Mouse (Mus musculus): Measurements from ENCODE around the gene Sppl2b.
"Not testable (repeated sequence)": the region's sequence is repeated elsewhere in the genome, so short reads cannot be mapped to it uniquely, and the experiment has no call there.

Sppl2b gene

DNA sequence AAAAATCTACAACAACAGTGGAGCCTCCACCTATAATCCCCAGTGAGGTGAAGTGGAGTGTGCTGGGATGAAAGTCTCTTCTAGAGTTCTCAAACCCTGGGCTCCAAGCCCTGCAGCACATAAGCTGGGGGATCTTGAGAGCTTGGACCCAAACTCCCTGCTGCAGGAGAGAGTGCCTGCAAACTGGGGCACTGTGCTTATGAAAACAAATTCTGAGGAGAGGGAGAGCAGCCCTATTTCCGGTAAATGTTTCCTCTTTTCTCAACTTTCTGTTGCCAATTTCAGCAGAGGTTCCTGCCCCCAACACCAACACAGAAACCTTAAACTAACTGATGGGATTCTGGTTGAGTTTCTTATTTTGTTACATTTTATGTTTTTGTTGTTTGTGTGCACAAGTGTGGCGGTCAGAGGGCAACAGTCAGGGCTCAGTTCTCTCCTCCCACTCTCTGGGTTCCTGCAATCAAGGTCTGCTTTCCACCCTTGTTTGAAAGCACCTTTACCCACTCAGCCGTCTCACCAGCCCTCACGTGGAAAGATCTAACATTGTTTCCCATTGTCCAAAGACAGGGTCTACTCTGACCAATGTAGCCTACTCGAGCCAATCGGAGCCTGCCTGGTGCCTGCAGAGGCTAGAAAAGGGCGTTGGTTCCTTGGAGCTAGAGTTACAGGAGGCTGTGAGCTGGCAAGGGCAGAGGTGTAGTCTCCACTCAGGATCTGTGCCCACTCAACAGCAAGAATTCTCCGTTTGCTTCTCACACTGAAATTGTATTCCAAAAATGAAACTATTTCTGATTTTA lies 31.0 kb upstream of the Sppl2b start:
- no peak for DNase-seq (ENCODE audit: low spot score in 2 of 2)

DNA sequence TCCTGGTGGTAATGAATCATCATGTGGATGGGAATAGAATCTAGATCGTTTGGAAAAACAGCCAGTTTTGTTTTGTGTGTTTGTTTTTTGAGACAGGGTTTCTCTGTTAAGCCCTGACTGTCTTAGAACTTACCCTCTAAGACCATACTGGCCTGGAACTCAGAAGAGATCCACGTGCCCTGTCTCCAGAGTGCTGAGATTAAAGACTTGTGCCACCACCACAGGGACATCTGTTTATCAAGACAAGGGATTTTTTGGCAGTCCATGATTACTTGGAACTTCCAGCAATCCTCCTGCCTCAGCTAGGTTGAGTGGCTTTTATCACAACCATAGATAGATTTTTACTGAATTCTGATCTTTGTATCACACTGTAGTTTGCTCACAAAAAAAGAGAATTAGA lies 30.2 kb upstream of the Sppl2b start:
- no peak for DNase-seq (ENCODE audit: low spot score in 2 of 2)

DNA sequence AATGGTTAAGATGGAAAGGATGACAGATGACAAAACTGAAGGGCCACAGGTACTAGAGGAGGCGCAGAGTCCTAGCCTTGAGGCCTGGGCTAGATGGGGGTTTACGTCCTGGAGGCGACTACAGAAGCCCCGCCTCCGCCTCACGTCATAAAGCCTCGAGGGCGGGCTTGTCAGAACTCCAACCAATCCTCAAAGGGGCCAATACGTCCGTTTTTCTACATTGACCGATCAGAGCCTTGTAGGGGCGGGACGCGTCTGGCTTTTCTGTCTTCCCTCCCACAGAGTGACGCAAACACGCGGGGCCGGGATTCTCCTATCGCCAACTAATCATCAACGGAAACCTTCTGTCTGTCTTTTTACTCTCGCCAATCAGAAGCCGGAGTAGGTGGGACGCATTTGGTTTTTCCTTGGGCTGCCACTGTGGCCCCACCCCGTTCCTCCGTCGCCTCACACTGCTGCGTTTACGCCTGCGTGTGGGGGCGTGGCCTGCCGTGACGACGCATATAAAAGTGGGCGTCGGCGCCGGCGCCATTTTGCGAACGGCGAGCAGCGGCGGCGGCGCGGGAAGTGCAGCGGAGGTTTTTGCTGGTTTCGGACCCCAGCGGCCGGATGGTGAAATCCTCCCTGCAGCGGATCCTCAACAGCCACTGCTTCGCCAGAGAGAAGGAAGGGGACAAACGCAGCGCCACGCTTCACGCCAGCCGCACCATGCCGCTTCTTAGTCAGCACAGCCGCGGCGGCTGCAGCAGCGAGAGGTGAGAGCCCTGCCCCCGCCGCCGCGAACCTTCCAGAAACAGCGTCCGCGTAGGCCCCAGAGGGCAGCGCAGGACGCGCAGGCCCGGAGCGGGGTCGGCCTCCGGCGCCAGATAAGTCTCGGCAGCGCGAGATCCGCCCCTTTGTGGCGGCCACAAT lies 28.7 kb upstream of the Sppl2b start, which contains the start of gene Oaz1:
TSS of gene Oaz1 (plus strand) at position 506 of the 912 bp plus-strand sequence.
- peak; percentile 99 to 100 for DNase-seq (ENCODE audit: low spot score in 2 of 2)

DNA sequence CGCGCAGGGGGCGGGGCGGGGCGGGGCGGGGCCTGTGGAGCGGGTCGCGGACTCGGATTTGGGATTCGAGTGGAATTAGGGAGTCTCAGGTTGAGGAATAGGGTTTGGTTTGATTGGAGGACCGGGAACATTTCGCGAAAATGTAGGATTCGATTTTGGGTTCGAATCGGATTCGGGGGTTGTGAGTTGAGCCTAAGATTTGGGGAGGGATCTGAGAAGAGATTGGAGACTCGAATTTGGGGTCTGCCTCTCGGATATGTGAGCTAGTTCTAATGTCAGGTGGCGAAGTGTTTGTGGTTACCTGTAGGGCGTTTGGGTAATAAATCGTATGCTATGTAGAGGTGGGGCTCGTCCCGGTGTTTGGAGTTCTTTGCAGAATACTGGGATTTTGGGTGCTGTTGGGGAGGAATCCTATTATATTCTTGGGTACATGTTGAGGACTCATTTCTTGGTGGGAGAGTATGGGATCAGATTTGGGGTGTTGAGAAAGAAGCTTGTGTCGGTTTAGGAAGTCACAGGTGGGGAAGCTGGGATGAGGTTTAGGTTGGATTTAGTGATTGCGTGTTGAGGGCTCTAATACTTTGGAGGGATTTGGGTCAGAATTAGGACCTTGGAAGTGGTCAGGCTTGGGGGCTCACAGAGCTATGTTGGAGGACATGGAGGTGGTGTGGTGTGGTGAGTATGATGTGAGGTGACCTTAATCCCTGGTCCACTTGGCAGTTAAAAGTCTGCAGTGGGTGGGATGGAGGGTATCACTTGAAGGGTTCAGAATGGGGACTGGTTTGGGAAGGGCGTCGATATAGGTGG lies 27.8 kb upstream of the Sppl2b start:
- DNase-seq (ENCODE audit: low spot score in 2 of 2): no peak

DNA sequence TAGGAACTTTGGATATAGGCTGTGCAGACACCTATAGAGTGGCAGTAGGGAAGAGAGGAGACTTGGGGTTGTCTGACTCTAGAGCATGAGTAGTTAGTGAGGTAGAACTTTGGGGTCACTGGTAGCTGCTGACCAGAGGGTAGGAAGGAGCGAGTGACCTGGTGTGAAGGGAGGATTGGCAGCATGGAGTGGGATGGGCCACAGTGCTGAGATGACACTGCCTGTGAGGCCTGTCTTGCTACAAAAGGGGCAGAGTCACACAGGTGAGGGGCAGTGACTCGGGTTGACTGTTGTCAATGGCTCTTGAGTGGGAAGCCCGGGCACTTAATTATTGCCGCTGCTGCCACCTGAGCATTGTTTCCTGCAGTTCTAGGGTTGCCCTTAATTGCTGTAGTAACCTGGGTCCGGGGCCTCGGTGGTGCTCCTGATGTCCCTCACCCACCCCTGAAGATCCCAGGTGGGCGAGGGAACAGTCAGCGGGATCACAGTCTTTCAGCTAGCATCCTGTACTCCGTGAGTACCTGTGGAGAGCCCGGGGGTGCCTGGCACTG lies 27.1 kb upstream of the Sppl2b start:
- no peak for DNase-seq (ENCODE audit: low spot score in 2 of 2)

DNA sequence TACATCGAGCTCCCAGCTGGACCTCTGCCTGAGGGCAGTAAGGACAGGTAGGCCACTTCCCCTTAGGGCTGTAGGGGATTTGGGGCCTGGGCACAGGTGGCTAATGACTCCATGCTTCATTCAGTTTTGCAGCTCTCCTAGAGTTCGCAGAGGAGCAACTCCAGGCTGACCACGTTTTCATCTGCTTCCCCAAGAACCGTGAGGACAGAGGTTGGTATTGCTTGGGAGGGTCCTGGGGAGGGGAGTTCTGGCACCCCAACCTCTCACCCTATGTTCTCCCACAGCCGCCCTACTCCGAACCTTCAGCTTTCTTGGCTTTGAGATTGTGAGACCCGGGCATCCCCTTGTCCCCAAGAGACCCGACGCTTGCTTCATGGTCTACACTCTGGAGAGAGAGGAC lies 26.5 kb upstream of the Sppl2b start:
- DNase-seq (ENCODE audit: low spot score in 2 of 2): not testable (repeated sequence)

DNA sequence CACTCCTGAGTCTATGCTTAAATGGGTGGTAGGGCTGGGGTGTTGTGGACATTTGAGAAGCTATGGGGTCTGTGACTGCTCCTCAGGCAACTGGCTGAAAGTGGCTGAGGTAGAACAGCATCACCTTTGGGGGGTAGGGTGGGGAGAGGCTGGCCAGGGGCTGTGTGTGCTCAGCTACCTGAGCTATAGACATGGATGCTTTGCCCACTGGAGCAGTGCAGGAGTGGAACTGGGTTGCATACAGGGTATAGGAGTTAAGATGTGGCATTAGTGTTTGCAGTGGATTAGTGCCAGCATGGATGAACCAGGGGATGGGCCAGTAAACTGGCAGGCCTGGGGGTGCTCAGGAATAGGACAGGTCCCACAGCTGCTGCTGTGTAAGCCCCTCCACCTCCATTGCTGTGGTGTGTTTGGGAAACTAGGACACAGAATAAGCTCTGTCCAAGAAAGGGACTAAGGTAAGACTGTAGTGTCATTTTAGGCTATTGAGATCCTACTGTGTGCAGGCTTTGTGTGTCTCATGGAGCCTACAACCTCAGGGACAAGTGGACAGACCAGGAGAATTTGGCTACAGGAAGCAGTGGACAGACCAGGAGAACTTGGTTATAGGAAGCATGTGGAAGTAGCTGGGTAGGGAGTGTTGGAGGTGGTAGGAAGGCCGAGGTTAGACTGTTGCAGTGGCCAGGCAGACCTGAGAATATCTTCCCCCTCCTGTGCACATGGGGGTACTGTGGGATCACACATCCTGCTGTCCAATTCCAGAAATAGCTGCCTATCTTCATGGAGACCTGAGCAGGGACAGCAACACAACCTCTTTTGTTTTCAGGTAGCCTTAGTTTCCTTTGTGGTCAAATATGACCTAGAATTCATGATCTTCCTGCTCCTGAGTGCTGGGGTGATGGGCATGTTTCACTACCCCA lies 25.5 kb upstream of the Sppl2b start:
- no peak for DNase-seq (ENCODE audit: low spot score in 2 of 2)

DNA sequence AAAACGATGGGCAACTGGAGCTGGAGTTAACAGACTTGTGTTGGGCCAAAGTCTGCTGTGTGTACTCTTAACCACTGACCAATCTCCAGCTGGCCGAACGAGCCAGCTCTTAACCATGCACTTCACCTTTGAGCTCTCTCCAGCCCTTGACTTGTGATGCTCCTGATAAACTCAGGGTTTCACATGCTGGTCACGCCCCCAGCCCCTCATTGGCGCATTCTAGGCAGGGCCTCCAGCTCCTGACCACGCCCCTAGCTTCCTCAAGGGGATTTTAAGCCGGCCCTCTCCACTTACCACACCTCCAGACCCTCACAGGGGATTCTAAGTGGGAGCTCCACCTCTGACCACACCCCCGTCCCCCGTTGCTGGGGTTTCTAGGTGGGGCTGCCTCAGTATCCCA lies 23.9 kb upstream of the Sppl2b start:
- no peak for DNase-seq (ENCODE audit: low spot score in 2 of 2)

DNA sequence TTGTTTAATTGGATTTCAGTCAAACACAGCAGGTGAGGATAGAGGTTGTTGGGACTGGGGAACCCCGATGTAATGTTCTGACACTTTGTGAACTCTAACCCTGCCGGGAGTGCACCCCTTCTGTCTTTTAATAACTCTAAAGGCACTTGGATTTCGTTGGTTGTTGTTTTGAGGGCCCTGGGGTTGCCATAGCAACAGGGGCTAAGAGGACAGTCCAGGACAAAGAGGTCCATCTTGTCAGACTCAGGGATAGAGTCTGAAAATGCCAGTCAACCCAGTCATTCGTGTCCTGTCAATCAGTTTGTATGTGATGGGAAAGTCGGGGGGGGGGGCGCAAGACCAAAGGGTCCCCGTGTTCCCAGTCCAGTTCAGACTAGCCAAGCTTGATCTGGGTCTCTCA lies 22.3 kb upstream of the Sppl2b start:
- DNase-seq (ENCODE audit: low spot score in 2 of 2): no peak

DNA sequence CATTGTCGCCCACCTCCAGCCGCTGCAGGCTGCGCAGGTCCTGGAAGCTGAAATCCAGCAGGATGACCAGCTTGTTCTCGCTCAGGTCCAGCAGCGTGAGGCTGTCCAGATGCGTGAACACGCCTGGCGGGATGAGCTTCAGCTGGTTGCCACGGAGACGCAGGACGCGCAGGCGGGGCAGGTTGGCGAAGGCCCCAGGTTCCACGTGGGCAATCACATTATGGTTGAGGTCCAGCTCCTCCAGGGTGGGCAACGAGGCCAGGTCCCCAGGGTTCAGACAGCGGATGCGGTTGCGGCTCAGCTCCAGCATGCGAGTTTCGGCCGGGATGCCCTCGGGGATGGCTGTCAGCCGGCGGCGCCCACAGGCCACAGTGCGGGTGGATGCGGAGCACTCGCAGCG lies 19.5 kb upstream of the Sppl2b start:
- DNase-seq (ENCODE audit: low spot score in 2 of 2): no peak

DNA sequence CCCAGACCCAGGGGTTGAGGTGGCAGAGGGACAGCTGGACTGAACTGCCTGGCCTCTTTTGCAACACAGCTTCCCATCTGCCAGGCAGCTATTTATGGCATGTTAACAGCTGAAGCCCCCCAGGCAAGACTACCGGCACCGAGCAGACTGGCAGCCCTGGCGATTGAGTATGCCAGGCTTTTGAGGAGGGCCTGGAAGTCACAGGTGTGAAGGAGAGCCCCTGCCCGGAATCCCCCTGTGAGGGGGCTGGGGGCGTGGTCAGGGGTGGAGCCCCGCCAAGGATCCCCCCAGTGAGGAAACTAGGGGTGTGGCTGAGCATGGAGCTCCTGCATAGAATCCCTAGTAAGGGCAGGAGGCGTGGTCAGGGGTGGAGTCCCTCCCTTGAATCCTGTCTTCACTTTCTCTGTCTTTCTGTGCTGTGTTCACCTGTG lies 18.1 kb upstream of the Sppl2b start:
- DNase-seq (ENCODE audit: low spot score in 2 of 2): no peak

DNA sequence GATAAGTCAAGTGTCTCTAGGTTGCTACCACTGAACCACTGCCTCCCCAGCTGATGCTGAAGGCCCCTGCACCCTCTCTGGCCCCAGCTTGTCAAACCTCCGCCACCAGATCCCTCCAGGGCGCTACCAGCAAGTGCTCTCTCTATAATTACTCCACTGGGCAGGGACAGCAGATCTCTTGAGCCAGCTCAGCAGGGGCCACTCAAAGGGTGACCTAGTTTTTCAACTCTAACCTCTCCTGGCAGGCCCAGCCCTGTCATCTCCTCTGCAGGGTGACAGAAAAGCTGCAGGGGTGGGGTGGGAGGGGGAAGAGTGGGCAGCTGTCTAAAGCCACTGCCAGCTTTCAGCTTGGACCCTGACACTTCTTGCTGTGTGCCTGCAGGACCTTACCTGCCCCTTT lies 17.2 kb upstream of the Sppl2b start:
- no peak for DNase-seq (ENCODE audit: low spot score in 2 of 2)

DNA sequence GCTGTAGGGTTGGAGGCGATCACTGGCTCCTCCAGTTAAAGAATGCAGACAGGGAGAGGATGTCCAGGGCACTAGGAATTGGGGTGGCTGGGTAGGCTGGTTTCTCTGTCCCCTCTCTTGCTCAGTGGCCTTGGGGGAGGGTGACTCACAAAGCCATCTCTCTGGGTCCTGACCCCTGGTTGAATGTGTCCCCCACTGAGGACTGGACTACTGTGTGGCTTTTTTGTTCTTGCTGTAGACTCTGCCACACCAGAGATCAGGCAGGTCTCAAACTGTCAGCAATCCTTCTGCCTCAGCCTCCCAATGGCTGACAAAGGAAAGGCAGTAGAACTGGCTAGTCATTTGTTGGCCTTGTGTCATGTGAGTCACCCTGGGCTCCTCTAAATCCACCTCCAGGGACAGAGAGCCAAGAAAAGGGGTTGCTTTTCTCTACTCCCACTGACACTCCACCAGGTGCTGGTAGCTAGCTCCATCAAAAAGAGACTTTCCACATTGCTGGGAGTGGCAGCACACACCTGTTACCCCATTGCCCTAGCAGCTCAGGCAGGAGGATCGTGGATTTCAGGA lies 16.6 kb upstream of the Sppl2b start:
- DNase-seq (ENCODE audit: low spot score in 2 of 2): no peak

DNA sequence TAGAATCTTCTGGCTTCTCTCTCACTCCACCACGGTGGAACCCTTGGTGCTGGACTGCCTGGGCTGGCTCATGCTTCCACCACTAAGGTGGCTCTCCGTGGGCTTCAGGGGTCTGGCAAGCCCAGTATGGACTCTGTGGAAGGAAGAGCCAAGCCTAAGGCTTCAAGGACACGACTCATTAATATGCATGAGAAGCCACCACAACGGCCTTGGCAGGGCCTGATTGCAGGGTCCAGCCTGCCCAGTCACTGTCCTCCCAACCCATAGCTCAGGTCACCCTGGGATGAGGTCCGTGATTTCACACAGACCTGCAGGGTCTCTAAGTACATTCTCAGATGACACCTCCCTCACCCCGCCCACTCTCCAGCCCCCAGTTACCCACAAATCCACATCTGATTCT lies 15.2 kb upstream of the Sppl2b start:
- DNase-seq (ENCODE audit: low spot score in 2 of 2): no peak

DNA sequence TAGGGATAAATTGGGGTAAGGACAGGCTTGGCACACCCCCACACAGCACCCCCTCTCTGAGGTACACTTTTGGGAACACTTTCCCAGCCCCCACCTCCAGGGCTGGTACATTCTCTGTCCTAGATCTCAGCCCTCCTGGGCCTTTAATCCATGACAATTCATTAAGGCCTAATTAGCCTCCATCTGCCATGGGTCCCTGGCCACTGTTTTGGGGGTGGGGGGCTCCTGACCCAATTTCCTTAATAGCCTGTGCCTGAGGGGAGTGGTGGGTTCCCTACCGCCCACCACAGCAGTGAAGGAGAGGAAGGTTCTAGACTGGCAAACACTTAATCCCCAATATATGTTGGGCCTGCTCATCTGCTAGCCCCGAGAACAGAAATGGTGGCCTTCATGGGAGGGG lies 13.4 kb upstream of the Sppl2b start:
- DNase-seq (ENCODE audit: low spot score in 2 of 2): no peak

DNA sequence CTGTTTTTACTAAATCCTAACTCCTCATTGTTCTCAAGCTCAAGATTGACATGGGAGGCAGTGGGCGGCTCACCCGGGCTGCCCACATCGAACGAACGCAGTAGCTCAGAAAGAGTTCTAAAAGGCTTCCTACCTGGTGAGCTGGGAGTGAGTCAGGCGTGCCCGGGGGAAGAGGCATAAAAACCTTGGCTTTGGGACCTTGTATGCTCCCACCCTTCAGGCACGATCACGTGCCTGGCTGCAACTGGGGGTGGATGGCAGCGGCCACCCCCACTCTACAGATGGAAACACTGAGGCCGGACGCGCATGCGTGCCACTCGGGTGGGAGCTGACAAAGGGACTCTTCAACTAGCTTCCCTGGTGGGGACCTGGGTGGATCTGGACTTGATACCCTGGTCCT lies 12.7 kb upstream of the Sppl2b start:
- DNase-seq (ENCODE audit: low spot score in 2 of 2): no peak

DNA sequence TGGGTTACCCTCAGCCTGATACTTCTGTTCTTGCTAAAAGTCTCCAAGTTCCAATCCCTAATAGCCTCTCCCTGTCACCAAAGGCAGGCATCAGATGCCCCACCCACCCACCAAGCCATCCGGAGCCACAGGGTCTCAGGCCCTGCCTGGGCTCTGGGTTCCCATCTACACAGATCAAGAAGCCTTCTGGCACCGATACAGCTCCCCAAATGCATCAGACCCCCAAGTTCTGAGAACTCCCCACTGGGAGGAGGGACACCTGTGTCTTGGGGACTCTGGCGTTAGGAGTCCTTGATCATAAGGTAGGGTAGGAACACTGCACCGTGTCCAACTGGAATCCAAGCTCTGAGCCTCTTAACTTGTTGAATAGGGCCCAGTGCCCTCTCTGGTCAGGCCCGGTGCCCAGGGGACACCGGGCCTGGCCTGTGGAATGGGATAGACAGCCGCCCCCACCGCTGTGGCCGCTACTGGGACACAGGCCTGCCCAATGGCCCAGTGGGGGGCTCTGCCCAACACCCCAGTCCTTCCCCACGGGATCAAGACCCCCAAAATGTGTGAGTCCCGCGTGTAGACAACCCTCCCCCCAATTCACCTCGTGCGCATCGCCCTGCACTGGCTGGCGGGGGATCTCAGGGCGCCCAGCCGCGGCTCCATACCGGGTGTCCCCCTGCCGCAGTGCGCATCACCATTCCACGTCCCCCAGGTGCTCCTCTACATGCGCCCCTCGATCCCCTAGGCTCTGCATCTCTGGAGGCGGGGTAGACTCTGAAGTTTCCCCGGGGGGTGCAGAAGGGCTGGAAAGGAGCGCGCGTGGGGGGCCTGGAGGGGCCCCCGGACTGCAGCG lies 11.8 kb upstream of the Sppl2b start:
- DNase-seq (ENCODE audit: low spot score in 2 of 2): no peak

DNA sequence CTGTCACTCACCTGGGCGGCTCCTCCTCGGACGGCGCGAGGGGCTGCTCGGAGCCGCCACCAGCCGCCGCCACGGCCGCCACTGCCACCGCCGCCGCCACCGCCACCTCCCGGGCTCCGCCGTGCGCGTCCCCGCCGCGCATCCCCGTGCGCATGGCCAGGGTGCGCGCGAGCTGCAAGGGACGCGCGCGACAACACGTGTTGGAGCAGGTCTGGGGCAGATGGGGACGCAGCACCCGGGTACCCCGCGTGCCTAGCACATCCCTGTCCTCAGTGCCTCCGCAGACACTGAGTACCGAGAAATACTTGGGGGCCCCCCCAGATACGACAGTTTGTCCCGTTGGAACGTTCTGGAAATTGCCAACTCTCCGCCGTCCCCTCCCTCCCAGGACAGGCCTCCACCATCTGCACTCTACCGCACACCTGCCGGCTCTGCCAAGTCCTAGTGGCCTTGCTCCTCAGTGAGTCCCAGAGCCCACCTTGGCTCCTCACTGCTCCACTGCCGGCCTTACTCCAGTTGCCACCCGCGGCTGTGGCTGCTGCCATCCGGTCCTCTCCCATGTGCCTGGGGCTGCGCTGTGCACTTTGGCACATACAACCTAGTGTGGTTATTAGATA lies 11.0 kb upstream of the Sppl2b start, which contains the start of gene Lingo3:
TSS of gene Lingo3 (minus strand) at position 109 of the 617 bp plus-strand sequence.
- no peak for DNase-seq (ENCODE audit: low spot score in 2 of 2)
